ENCODE assay signal across 23 mouse cellular contexts in the genomic region with DNA sequence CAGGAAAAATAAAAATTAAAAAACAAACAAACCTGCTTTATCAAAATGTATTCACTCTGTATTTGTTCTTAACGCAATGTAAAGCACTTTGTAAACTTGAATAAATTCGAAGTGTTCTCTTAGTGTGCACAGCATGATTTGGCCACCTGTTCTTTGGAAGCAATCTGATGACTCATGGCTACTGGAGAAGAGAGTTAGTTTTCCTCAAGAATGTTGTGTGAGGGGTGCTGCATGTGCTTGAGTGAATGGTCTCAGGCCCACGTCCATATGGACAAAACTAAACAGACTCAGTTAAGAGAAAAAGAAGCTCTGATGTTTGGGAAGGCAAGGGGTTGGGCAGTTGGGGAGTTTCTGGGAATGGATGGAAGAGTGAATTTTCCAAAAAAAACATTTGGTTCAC.
DNase-seq lines count a peak whose midpoint lies in the region; ATAC-seq lines count a peak whose summit lies in the region.
"Had no signal": no experiment of that assay in that cellular context is flagged by ENCODE, and none has a peak within 500 bp of the region (broad histone marks: within the 10 kb centered on the region; RNA-seq: fewer than 3 reads in every experiment).

No protein-coding gene starts in this region.

- intact Hi-C loops in left cerebral cortex, postnatal 36 days (cut with DNase I), result no loop called here

- peak; percentile 3 to 26 for DNase-seq in layer of hippocampus, adult 18-20 months (ENCODE audit: low spot score in 2 of 2)
- DNase-seq in layer of hippocampus, adult 9-10 months (ENCODE audit: low spot score), result no peak
- peak; percentile 5 to 7 for DNase-seq in left cerebral cortex, postnatal 36 days (ENCODE audit: low spot score in 2 of 2)
- DNase-seq in left cerebral cortex, adult 11 months (ENCODE audit: low spot score), result no peak
- peak; percentile 77 for DNase-seq in brain, adult 2 months (ENCODE audit: low read depth, low spot score)
- peak; percentile 2 to 15 for DNase-seq in right cerebral cortex, postnatal 36 days (ENCODE audit: low spot score in 2 of 2)
- DNase-seq: adrenal gland, postnatal 14 days; cerebellum, adult 18-20 months; cerebellum, adult 9-11 months; cerebellum, postnatal 36 days; gastrocnemius, postnatal 10 days; heart, adult 18-20 months; heart, postnatal 10 days; heart, postnatal 4 days had no signal

- H3K4me1 ChIP-seq in midbrain, embryonic 15.5 days, result no peaks in the 10 kb centered on the region
- H3K4me1 ChIP-seq: embryonic facial prominence, embryonic 13.5 days; forebrain, embryonic 12.5 days; heart, embryonic 10.5 days; hindbrain, embryonic 12.5 days had no signal

- H3K27ac ChIP-seq in midbrain, embryonic 15.5 days, result no peak overlapping the region
- H3K27ac ChIP-seq: embryonic facial prominence, embryonic 13.5 days; forebrain, embryonic 12.5 days; heart, embryonic 10.5 days; hindbrain, embryonic 12.5 days had no signal

- H3K4me3 ChIP-seq in midbrain, embryonic 15.5 days, result no peak overlapping the region
- H3K4me3 ChIP-seq: embryonic facial prominence, embryonic 13.5 days; forebrain, embryonic 12.5 days; heart, embryonic 10.5 days; hindbrain, embryonic 12.5 days had no signal

- WGBS in midbrain, embryonic 15.5 days, result 78% methylated on average over 3 of the region's 3 CpGs

- no peak overlapping the region for H3K9ac ChIP-seq in midbrain, embryonic 15.5 days
- H3K9ac ChIP-seq: embryonic facial prominence, embryonic 13.5 days; forebrain, embryonic 12.5 days; hindbrain, embryonic 12.5 days had no signal

- H3K4me2 ChIP-seq in midbrain, embryonic 15.5 days, result no peak overlapping the region
- H3K4me2 ChIP-seq: embryonic facial prominence, embryonic 13.5 days; forebrain, embryonic 12.5 days; hindbrain, embryonic 12.5 days had no signal

- no peaks in the 10 kb centered on the region for H3K27me3 ChIP-seq in midbrain, embryonic 15.5 days (replicated peaks)
- H3K27me3 ChIP-seq: CH12.LX; embryonic facial prominence, embryonic 13.5 days; forebrain, embryonic 12.5 days; hindbrain, embryonic 12.5 days had no signal

- ATAC-seq in midbrain, embryonic 15.5 days (replicated peaks), result no peak
- ATAC-seq: activated CD4-positive, CD25-positive, alpha-beta regulatory T cell, adult 4 months; forebrain, embryonic 16.5 days; Patski had no signal

- H3K9me3 ChIP-seq in midbrain, embryonic 15.5 days, result no peaks in the 10 kb centered on the region
- H3K9me3 ChIP-seq: embryonic facial prominence, embryonic 13.5 days; forebrain, embryonic 12.5 days; heart, embryonic 10.5 days; hindbrain, embryonic 12.5 days had no signal

- H3K36me3 ChIP-seq in midbrain, embryonic 15.5 days (replicated peaks), result no peaks in the 10 kb centered on the region
- H3K36me3 ChIP-seq: embryonic facial prominence, embryonic 13.5 days; forebrain, embryonic 12.5 days; heart, embryonic 10.5 days; hindbrain, embryonic 12.5 days had no signal

Comparison
In these comparisons a context has a peak if more than half of its experiments do, and no peak if none do; other contexts are left out.
1. DNase-seq: peak in layer of hippocampus, adult 18-20 months (2 of 2), left cerebral cortex, postnatal 36 days (2 of 2), brain, adult 2 months (single experiment) and right cerebral cortex, postnatal 36 days (2 of 2); none in layer of hippocampus, adult 9-10 months (single experiment) and left cerebral cortex, adult 11 months (single experiment).